Mouse (Mus musculus) MEL (cell line): Measurements from ENCODE around the gene Gm10447.
"Not testable (repeated sequence)": the region's sequence is repeated elsewhere in the genome, so short reads cannot be mapped to it uniquely, and the experiment has no call there.

ENCODE experiments used
- CHD2 ChIP-seq: IDR thresholded peaks from 2 replicates; pipeline ENCODE4 v1.6.1; 2011; ENCODE audit warnings: low read length, improper control_type of control experiment
- ELF1 ChIP-seq: IDR thresholded peaks from 2 replicates; pipeline ENCODE4 v1.6.1; 2014; ENCODE audit warnings: low read depth, mild to moderate bottlenecking, inconsistent platforms, low read length, improper control_type of control experiment, moderate library complexity
- MXI1 ChIP-seq: IDR thresholded peaks from 2 replicates; pipeline ENCODE4 v1.6.1; 2011; ENCODE audit warnings: mild to moderate bottlenecking, low read depth, low read length, improper control_type of control experiment
- USF1 ChIP-seq: IDR thresholded peaks from 2 replicates; pipeline ENCODE4 v1.6.1; 2014; ENCODE audit warnings: low read depth, mild to moderate bottlenecking, inconsistent platforms, low read length, improper control_type of control experiment, moderate library complexity
- ZC3H11A ChIP-seq: IDR thresholded peaks from 2 replicates; pipeline ENCODE4 v1.6.1; 2012; ENCODE audit warnings: low read depth, mild to moderate bottlenecking, inconsistent platforms, low read length, improper control_type of control experiment

GRCm38 (mm10) chr11:53426914-53427313 is 30.0 kb downstream of the Gm10447 start:
- TF ChIP-seq ZC3H11A, CHD2, ELF1, MXI1, USF1: not testable (repeated sequence)
